Mouse (Mus musculus): ENCODE measurements around the gene M1ap. TPM values are rescaled to one million over a fixed set of nuclear protein-coding genes. Genes with fewer than 3 reads are reported as not detected.

Gene M1ap
- 0.26 and 0.78 TPM in 2 replicates for polyA plus RNA-seq (2015; fragmentation: Nextera tagmentation; extraction: Ambion mirVana)

GRCm38 (mm10) chr6:82946651-82947050 is at the start of gene M1ap:
TSS of gene M1ap (plus strand) at chr6:82946902.
- WGBS, result 69% methylated on average over 14 of the region's 14 CpGs
- Histone ChIP-seq H3K27ac (no peak within 1 kb of the TSS), H3K9me3 (no peaks in the 10 kb centered on the region), H3K36me3 (no peaks in the 10 kb centered on the region), H3K9ac (no peak within 1 kb of the TSS), H3K4me3 (replicated peaks) (no peak within 1 kb of the TSS), H3K4me1 (replicated peaks) (no peaks in the 10 kb centered on the region), H3K27me3 (replicated peaks) (no peaks in the 10 kb centered on the region), H3K4me2 (replicated peaks) (no peak within 1 kb of the TSS)
- ATAC-seq, result no peak

DNA sequence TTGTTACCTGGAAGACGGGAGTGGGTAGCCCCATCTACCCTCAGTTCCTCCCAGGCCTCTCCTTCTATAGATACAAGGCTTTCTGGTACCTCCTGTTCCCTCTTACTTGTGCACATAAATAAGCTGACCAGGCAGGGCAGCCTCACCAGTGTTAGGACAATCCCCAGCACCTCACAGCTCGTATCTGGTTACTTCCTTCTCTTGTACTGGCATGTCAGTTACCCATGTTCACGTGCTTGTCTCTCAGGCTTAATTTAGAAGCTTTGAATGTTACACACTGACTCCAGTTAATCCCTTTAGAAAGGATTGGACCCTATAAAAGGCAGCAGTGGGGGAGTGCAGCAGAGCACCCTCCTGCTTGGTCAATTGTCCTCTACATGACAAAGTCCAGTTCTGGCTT is 49.4 kb upstream of the M1ap start:
- ATAC-seq, result no peak
- H3K9me3 ChIP-seq, result no peaks in the 10 kb centered on the region
- H3K4me1 ChIP-seq (replicated peaks), result peaks cover 19% of the 10 kb centered on the region; the same call in 1 of the 2 replicates
- no peak overlapping the region for H3K4me3 ChIP-seq (replicated peaks)
- 58% methylated on average over 3 of the region's 3 CpGs for WGBS
- no peak overlapping the region for H3K27ac ChIP-seq
- H3K27me3 ChIP-seq (replicated peaks), result no peaks in the 10 kb centered on the region
- no peaks in the 10 kb centered on the region for H3K36me3 ChIP-seq
- no peak overlapping the region for H3K9ac ChIP-seq
- H3K4me2 ChIP-seq (replicated peaks), result no peak overlapping the region

DNA sequence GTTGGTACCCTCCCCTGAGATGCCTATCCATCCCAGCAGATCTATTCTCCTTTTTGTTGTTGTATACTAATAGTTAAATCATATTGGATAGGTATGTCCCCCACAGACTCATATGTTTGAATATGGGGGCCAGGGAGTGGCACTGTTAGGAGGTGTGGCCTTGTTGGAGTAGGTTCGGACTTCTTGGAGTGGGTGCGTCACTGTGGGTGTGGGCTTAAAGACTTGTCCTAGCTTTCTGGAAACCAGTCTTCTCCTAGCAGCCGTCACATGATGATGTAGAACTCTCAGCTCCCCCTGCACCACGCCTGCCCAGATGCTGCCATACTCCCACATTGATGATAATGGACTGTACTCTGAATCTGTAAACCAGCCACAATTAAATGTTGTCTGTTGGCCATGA is 48.5 kb upstream of the M1ap start:
- Histone ChIP-seq H3K9me3 (no peaks in the 10 kb centered on the region), H3K9ac (no peak overlapping the region), H3K27ac (peak overlapping the region; percentile 44; the same call in 1 of the 2 replicates), H3K4me1 (replicated peaks) (peaks cover 19% of the 10 kb centered on the region; the same call in 1 of the 2 replicates), H3K4me3 (replicated peaks) (no peak overlapping the region), H3K36me3 (no peaks in the 10 kb centered on the region), H3K27me3 (replicated peaks) (no peaks in the 10 kb centered on the region), H3K4me2 (replicated peaks) (no peak overlapping the region)
- ATAC-seq, result peak; percentile 34
- 37% methylated on average over 4 of the region's 4 CpGs for WGBS

- Histone ChIP-seq H3K4me3 (replicated peaks) (no peak overlapping the region), H3K9me3 (no peaks in the 10 kb centered on the region), H3K27ac (peak overlapping the region; percentile 64; the same call in 1 of the 2 replicates), H3K36me3 (no peaks in the 10 kb centered on the region), H3K27me3 (replicated peaks) (no peaks in the 10 kb centered on the region), H3K9ac (no peak overlapping the region), H3K4me2 (replicated peaks) (no peak overlapping the region), H3K4me1 (replicated peaks) (peaks cover 19% of the 10 kb centered on the region; the same call in 1 of the 2 replicates)
- 19% methylated on average over 4 of the region's 4 CpGs for WGBS
- ATAC-seq, result peak; percentile 74
These were observed 48.0 kb upstream of the M1ap start for GRCm38 (mm10) chr6:82898745-82899144.

DNA sequence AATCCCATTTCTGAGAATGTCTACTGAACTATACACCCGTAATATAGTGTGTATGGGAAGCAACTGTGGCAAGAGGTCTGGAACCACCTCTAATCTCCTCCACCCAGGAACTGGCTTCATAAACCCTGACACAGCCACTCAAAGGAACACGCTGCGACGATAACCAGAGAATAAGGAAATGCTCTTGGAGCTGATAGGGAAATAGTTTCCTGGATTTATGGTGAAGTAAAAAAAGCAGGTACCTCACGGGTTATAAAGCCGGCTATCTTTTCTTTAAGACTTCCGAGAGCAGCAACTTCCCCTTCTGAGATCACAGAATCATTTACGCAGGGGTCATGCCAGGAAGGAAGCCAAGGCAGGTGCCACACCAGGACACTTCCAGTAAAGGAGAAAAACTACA is 44.1 kb upstream of the M1ap start:
- 28% methylated on average over 8 of the region's 8 CpGs for WGBS
- Histone ChIP-seq H3K27me3 (replicated peaks) (no peaks in the 10 kb centered on the region), H3K27ac (no peak overlapping the region), H3K9ac (no peak overlapping the region), H3K4me1 (replicated peaks) (peaks cover 17% of the 10 kb centered on the region; the same call in 1 of the 2 replicates), H3K9me3 (no peaks in the 10 kb centered on the region), H3K36me3 (no peaks in the 10 kb centered on the region), H3K4me3 (replicated peaks) (no peak overlapping the region), H3K4me2 (replicated peaks) (no peak overlapping the region)
- ATAC-seq, result peak; percentile 71

- 87% methylated on average over 3 of the region's 3 CpGs for WGBS
These were observed 39.7 kb upstream of the M1ap start for GRCm38 (mm10) chr6:82906985-82907384.

DNA sequence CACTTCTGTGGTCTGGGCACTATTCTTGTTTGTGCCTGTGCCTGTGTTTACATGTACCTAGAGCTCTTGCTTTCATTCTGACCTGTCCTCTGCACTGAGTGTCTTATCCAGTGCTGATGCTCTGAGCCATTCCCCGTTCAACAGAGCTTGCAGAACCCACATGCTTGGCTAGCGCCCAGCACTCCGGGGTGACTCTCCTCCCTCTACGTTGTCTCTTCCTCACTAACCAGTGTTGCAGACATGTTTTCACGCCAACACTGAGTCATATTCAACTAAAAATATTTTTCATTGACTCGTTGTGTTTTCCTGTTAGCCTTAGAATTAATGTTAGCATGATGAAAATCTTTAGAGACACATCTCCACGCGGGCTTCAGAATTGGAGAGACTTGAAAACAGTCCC is 38.7 kb upstream of the M1ap start:
- H3K4me3 ChIP-seq (replicated peaks), result no peak overlapping the region
- 74% methylated on average over 8 of the region's 8 CpGs for WGBS
- no peak for ATAC-seq

More at GRCm38 (mm10) chr6:82906985-82907384, 39.7 kb upstream of the M1ap start:
- Histone ChIP-seq H3K4me1 (replicated peaks) (no peaks in the 10 kb centered on the region), H3K9ac (no peak overlapping the region), H3K4me2 (replicated peaks) (no peak overlapping the region), H3K27me3 (replicated peaks) (no peaks in the 10 kb centered on the region), H3K4me3 (replicated peaks) (no peak overlapping the region), H3K27ac (no peak overlapping the region), H3K36me3 (no peaks in the 10 kb centered on the region), H3K9me3 (no peaks in the 10 kb centered on the region)
- ATAC-seq, result no peak

GRCm38 (mm10) chr6:82909136-82909855 is 37.4 kb upstream of the M1ap start:
- peak; percentile 61 for ATAC-seq
- Histone ChIP-seq H3K9ac (no peak overlapping the region), H3K4me3 (replicated peaks) (no peak overlapping the region), H3K4me2 (replicated peaks) (no peak overlapping the region), H3K27me3 (replicated peaks) (no peaks in the 10 kb centered on the region), H3K9me3 (no peaks in the 10 kb centered on the region), H3K27ac (no peak overlapping the region), H3K36me3 (no peaks in the 10 kb centered on the region), H3K4me1 (replicated peaks) (no peaks in the 10 kb centered on the region)
- 50% methylated on average over 14 of the region's 14 CpGs for WGBS

More for the DNA sequence above, 38.7 kb upstream of the M1ap start:
- Histone ChIP-seq H3K27ac (no peak overlapping the region), H3K27me3 (replicated peaks) (no peaks in the 10 kb centered on the region), H3K4me1 (replicated peaks) (no peaks in the 10 kb centered on the region), H3K9me3 (no peaks in the 10 kb centered on the region), H3K9ac (no peak overlapping the region), H3K36me3 (no peaks in the 10 kb centered on the region), H3K4me2 (replicated peaks) (no peak overlapping the region)

- no peak overlapping the region for H3K4me3 ChIP-seq (replicated peaks)
- no peaks in the 10 kb centered on the region for H3K9me3 ChIP-seq
- H3K4me2 ChIP-seq (replicated peaks), result no peak overlapping the region
- no peak overlapping the region for H3K9ac ChIP-seq
- no peaks in the 10 kb centered on the region for H3K36me3 ChIP-seq
- 89% methylated on average over 5 of the region's 5 CpGs for WGBS
- no peaks in the 10 kb centered on the region for H3K4me1 ChIP-seq (replicated peaks)
- H3K27me3 ChIP-seq (replicated peaks), result no peaks in the 10 kb centered on the region
- no peak for ATAC-seq
- H3K27ac ChIP-seq, result no peak overlapping the region
These were observed 35.4 kb upstream of the M1ap start for GRCm38 (mm10) chr6:82911303-82911702.

DNA sequence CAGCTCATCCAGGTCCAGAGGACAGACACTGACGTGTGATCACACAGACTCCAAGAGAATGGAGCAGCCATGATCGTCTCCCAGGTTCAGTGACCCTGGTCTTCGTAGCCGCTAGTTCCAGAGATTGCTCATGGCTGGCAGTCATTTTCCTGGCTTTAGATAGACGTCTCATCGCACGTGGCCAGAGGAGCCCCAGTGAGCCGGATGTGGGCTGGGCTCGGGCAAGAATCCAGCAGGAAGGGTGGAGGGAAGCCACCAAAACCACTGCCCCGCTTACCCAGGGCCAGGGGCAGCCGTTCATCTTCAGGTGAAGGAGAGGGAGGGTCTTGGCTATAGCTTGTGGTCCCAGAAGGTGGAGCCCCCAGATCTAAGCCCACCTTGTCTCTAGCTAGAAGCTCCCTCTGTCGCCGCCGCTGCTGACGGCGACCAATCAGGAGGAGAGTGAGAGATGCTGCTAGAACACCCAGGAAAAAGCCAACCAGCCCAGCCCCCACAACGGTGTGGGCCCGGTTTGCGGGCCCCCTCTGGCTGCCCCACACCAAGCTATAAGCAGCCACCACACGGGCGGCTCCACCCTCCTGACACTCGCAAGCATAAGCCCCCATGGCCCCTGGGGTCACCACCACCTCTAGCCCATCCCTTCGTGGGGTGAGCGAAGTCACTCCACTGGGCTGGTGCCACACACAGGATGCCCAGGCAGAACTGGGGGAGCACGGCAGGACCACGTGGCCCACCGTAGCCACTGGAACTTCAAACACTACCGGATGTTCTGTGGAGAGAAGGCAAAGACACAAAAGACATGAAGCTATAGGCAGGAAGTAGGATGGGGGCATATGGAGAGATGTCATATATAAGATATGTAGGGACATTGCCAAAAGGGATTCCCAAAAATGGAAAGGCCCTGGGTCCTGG is 33.1 kb upstream of the M1ap start:
- H3K4me2 ChIP-seq (replicated peaks), result no peak overlapping the region
- no peaks in the 10 kb centered on the region for H3K9me3 ChIP-seq
- no peaks in the 10 kb centered on the region for H3K27me3 ChIP-seq (replicated peaks)
- 77% methylated on average over 28 of the region's 28 CpGs for WGBS
- H3K4me1 ChIP-seq (replicated peaks), result no peaks in the 10 kb centered on the region
- H3K9ac ChIP-seq, result no peak overlapping the region
- no peak for ATAC-seq
- no peaks in the 10 kb centered on the region for H3K36me3 ChIP-seq
- H3K27ac ChIP-seq, result no peak overlapping the region
- H3K4me3 ChIP-seq (replicated peaks), result no peak overlapping the region

- Histone ChIP-seq H3K4me3 (replicated peaks) (no peak overlapping the region), H3K27me3 (replicated peaks) (no peaks in the 10 kb centered on the region), H3K9ac (no peak overlapping the region), H3K9me3 (no peaks in the 10 kb centered on the region), H3K4me1 (replicated peaks) (no peaks in the 10 kb centered on the region), H3K36me3 (no peaks in the 10 kb centered on the region), H3K4me2 (replicated peaks) (no peak overlapping the region), H3K27ac (no peak overlapping the region)
- no peak for ATAC-seq
- 35% methylated on average over 3 of the region's 3 CpGs for WGBS
These were observed 30.8 kb upstream of the M1ap start for GRCm38 (mm10) chr6:82915889-82916288.

GRCm38 (mm10) chr6:82916459-82916858 is 30.2 kb upstream of the M1ap start:
- H3K27ac ChIP-seq, result no peak overlapping the region

More at GRCm38 (mm10) chr6:82916459-82916858, 30.2 kb upstream of the M1ap start:
- Histone ChIP-seq H3K4me2 (replicated peaks) (no peak overlapping the region), H3K9me3 (no peaks in the 10 kb centered on the region), H3K36me3 (no peaks in the 10 kb centered on the region), H3K4me1 (replicated peaks) (no peaks in the 10 kb centered on the region), H3K27me3 (replicated peaks) (no peaks in the 10 kb centered on the region), H3K4me3 (replicated peaks) (no peak overlapping the region), H3K9ac (no peak overlapping the region)
- ATAC-seq, result no peak
- WGBS, result 84% methylated on average over 4 of the region's 4 CpGs

All from intestine, embryonic 15.5 days (tissue).